Mouse (Mus musculus) liver, embryonic 11.5 days (tissue): ENCODE results near the gene Ptgir. TPM values are rescaled to one million over a fixed set of nuclear protein-coding genes. Genes with fewer than 3 reads are reported as not detected.
A peak's percentile ranks its signal among the peaks of the same experiment; 100 is the strongest.

Experiments
- ATAC-seq: fragments of 200-750 bp; cut with Nextera tagmentation; replicated peaks from 2 replicates; pipeline ENCODE4 v1.8.0; 2017; ENCODE audit warnings: moderate number of reproducible peaks, mild to moderate bottlenecking, moderate TSS enrichment, moderate library complexity; ENCODE audit not compliant: low FRiP score
- DNase-seq: peaks from one replicate; pipeline ENCODE4 v3.0.0-alpha.2; 2017; ENCODE audit warnings: low spot score
- H3K27ac ChIP-seq: fragments of 300-500 bp; sonication (generic); 2 replicates; pipeline ENCODE4 v1.5.1; 2014; ENCODE audit warnings: mild to moderate bottlenecking, low read depth, low read length, control low read depth
- H3K27me3 ChIP-seq: fragments of 300-500 bp; sonication (generic); replicated peaks from 2 replicates; pipeline ENCODE4 v1.6.1; 2014; ENCODE audit warnings: low read length, mixed read lengths; ENCODE audit not compliant: control insufficient read depth, insufficient read depth
- H3K36me3 ChIP-seq: fragments of 300-500 bp; sonication (generic); 2 replicates; pipeline ENCODE4 v1.6.1; 2014; ENCODE audit warnings: mild to moderate bottlenecking, low read length, moderate library complexity, mixed read lengths; ENCODE audit not compliant: control insufficient read depth, insufficient read depth
- H3K4me1 ChIP-seq: fragments of 300-500 bp; sonication (generic); replicated peaks from 2 replicates; pipeline ENCODE4 v1.6.1; 2014; ENCODE audit warnings: low read length, mixed read lengths; ENCODE audit not compliant: control insufficient read depth, insufficient read depth
- H3K4me2 ChIP-seq: fragments of 300-500 bp; sonication (generic); 2 replicates; pipeline ENCODE4 v1.6.1; 2014; ENCODE audit warnings: mild to moderate bottlenecking, control low read depth, moderate library complexity
- H3K4me3 ChIP-seq: fragments of 300-500 bp; sonication (generic); 2 replicates; pipeline ENCODE4 v1.5.1; 2014; ENCODE audit warnings: low read depth, low read length, control low read depth
- H3K9ac ChIP-seq: fragments of 300-500 bp; sonication (generic); 2 replicates; pipeline ENCODE4 v1.6.1; 2014; ENCODE audit warnings: low read depth, low read length, control low read depth
- H3K9me3 ChIP-seq: fragments of 300-500 bp; sonication (generic); 2 replicates; pipeline ENCODE4 v1.6.1; 2016; ENCODE audit warnings: low read length, inconsistent platforms, mixed read lengths; ENCODE audit not compliant: control insufficient read depth
- WGBS: fragments of 180-500 bp; shearing (Covaris S2); extraction: QIAGEN DNeasy Blood & Tissue Kit; methylation state at CpG from one replicate; pipeline ENCODE4 v1.1.7; 2014; 5-methylcytosine and 5-hydroxymethylcytosine counted together
- polyA plus RNA-seq: library from polyadenylated mRNA; unstranded; fragments of >200 nt; fragmentation: Nextera tagmentation; extraction: Ambion mirVana; gene quantifications from 2 replicates; pipeline ENCODE4 v1.2.1, GENCODE M21; 2014

The Ptgir gene
- polyA plus RNA-seq, 1 experiment from 2014 or later: 1.3 TPM

- H3K4me1 ChIP-seq: peaks cover 38% of the 10 kb centered on the region
- ATAC-seq (no peak), DNase-seq (no peak)
- peaks cover 40% of the 10 kb centered on the region for H3K36me3 ChIP-seq
- 66% methylated on average over 21 of the region's 21 CpGs for WGBS
- peak overlapping the region; percentile 98 for H3K4me2 ChIP-seq
- H3K9me3 ChIP-seq: no peaks in the 10 kb centered on the region
- H3K27me3 ChIP-seq: no peaks in the 10 kb centered on the region
- peak overlapping the region; percentile 96 for H3K4me3 ChIP-seq
- peak overlapping the region; percentile 45; the same call in 1 of the 2 replicates for H3K27ac ChIP-seq
- H3K9ac ChIP-seq: peak overlapping the region; percentile 95
Observed at GRCm38 (mm10) chr7:16920818-16921791, 14.8 kb downstream of the Ptgir start.

DNA sequence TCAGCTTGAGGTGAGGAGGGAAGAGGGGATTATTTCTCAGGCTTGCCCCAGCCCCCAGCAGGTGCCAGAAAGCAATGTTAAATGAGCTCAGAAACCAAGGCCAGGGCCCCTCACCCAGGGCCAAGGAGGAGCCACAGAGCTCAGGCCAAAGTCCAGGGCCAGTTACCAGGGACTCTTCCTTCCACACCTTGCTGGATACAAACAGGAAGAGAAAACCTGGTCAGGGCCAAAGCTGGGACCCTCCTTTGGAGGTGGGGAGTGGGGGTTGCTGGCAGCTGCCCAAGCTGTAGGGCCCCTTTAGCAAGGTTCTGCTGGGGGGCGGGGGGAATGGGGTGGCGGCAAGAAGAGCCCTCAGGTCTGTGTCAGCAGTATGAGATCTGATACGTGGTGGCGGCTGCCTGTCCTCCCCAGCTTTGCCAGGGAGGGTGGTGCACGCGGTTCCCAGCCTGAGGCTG, 15.6 kb downstream of the Ptgir start:
- no peaks in the 10 kb centered on the region for H3K27me3 ChIP-seq
- no peak for DNase-seq
- peak overlapping the region; percentile 45; the same call in 1 of the 2 replicates for H3K27ac ChIP-seq
- peak overlapping the region; percentile 95 for H3K9ac ChIP-seq
- ATAC-seq: no peak
- H3K4me3 ChIP-seq: peak overlapping the region; percentile 96
- no peaks in the 10 kb centered on the region for H3K9me3 ChIP-seq
- H3K4me1 ChIP-seq: peaks cover 38% of the 10 kb centered on the region
- peak overlapping the region; percentile 98 for H3K4me2 ChIP-seq
- WGBS: 23% methylated on average over 6 of the region's 6 CpGs
- H3K36me3 ChIP-seq: peaks cover 34% of the 10 kb centered on the region

- Histone ChIP-seq H3K27me3 (no peaks in the 10 kb centered on the region), H3K4me3 (peak overlapping the region; percentile 96), H3K36me3 (peaks cover 28% of the 10 kb centered on the region), H3K4me2 (peak overlapping the region; percentile 98), H3K4me1 (peaks cover 38% of the 10 kb centered on the region), H3K9me3 (no peaks in the 10 kb centered on the region), H3K9ac (peak overlapping the region; percentile 95), H3K27ac (peak overlapping the region; percentile 96; the same call in 1 of the 2 replicates)
- ATAC-seq (no peak), DNase-seq (no peak)
- 45% methylated on average over 10 of the region's 10 CpGs for WGBS
Observed at GRCm38 (mm10) chr7:16922360-16922973, 16.2 kb downstream of the Ptgir start.

DNA sequence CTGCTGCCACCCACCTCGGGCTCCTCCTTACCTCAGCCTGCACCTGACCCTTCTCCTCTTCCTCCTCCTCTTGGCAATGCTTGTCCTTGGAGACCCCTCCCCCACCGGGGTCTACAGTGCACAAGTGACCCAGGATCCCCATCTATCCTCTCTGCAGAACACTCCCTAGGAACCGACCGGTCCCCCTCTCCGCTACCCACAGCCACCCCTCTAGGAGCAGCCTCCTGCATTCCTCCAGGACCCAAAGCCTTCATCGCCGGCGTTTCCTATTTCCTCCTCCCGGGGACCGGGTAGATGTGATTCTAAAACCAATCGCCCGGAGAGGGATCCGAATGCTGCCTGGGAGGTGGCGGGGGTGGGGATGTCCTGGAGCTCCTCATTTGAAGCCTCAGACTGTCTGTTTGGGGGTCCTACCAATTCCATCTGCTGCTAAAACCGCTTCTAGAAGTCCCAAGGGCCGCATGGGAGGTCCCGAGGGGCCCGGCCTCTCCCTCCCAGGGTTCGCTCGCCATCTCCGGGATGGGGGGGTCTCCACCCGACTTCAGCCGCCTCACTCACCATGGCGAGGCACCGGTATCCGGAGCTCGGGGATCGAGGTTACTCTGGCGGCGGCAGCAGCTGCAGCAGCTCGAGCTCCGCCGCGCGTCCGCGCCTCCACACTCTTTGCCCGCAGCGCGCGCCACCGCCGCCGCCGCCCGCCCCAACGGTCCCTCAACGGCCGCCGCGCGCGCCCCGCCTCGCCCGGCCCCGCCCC, 17.2 kb downstream of the Ptgir start:
- H3K4me3 ChIP-seq: peak overlapping the region; percentile 96
- H3K9ac ChIP-seq: peak overlapping the region; percentile 95
- ATAC-seq (no peak), DNase-seq (no peak)
- H3K27ac ChIP-seq: peak overlapping the region; percentile 96
- WGBS: under 1% methylated on average over 55 of the region's 57 CpGs
- H3K4me1 ChIP-seq: peaks cover 38% of the 10 kb centered on the region
- H3K27me3 ChIP-seq: no peaks in the 10 kb centered on the region
- H3K9me3 ChIP-seq: no peaks in the 10 kb centered on the region
- peak overlapping the region; percentile 98 for H3K4me2 ChIP-seq
- peaks cover 19% of the 10 kb centered on the region for H3K36me3 ChIP-seq

GRCm38 (mm10) chr7:16924037-16924834, 17.9 kb downstream of the Ptgir start, which contains the start of gene Calm3:
TSS of gene Calm3 (minus strand) at chr7:16924114.
- WGBS: under 1% methylated on average over 64 of the region's 64 CpGs

DNA sequence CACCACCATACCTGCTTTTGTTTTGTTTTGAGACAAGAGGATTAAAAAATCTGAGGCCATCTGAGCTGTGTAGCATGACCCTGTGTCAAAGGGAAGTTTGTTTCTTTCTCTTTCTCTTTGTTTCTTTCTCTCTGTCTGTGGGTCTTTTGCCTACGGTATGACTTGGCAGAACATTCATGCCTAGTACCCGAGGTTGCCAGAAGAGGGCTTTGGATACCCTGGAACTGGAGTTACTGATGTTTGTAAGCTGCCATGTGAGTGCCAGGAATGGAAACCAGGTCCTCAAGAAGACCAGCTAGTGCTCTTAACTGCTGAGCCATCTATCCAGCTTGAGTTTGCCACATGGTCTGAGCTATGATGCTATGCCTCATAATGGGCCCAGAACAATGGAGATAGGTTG, 22.1 kb downstream of the Ptgir start:
- Histone ChIP-seq H3K27ac (no peak overlapping the region), H3K4me2 (no peak overlapping the region), H3K4me1 (no peaks in the 10 kb centered on the region), H3K27me3 (no peaks in the 10 kb centered on the region), H3K9ac (no peak overlapping the region), H3K36me3 (no peaks in the 10 kb centered on the region), H3K4me3 (no peak overlapping the region), H3K9me3 (no peaks in the 10 kb centered on the region)
- ATAC-seq: no peak
- DNase-seq: no peak
- 30% methylated on average over 2 of the region's 2 CpGs for WGBS

More at GRCm38 (mm10) chr7:16924037-16924834, 17.9 kb downstream of the Ptgir start, which contains the start of gene Calm3:
- peaks cover 14% of the 10 kb centered on the region for H3K36me3 ChIP-seq
- H3K4me2 ChIP-seq: peak within 1 kb of the TSS; percentile 98
- peak within 1 kb of the TSS; percentile 95 for H3K9ac ChIP-seq
- H3K9me3 ChIP-seq: no peaks in the 10 kb centered on the region
- H3K4me1 ChIP-seq: peaks cover 34% of the 10 kb centered on the region
- ATAC-seq (peak; percentile 87), DNase-seq (peak; percentile 99)
- H3K27ac ChIP-seq: peak within 1 kb of the TSS; percentile 96
- H3K27me3 ChIP-seq: no peaks in the 10 kb centered on the region
- peak within 1 kb of the TSS; percentile 96 for H3K4me3 ChIP-seq

DNA sequence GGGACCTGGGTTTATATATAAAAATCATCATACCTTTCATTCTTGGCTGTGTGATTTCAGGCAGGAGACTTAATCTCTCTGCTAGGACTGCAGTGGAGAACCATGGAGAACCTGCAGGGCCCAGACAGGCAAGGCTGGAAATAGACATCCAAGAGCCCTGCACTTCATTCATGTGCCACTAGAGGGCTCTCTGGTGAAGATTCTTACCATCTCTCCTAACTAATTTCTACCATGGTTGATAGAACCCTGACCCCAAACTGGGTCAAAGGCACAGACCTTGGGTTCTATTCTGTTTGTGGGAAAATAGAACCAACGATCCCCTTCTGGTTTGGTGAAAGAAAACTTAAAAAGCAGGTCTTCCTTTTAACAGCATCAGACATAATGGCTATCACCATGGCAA, 24.6 kb downstream of the Ptgir start:
- no peak overlapping the region for H3K27ac ChIP-seq
- WGBS: 4% methylated on average over 1 of the region's 1 CpGs
- no peak for DNase-seq

More for the DNA sequence above, 24.6 kb downstream of the Ptgir start:
- no peaks in the 10 kb centered on the region for H3K9me3 ChIP-seq
- no peak overlapping the region for H3K9ac ChIP-seq
- ATAC-seq: no peak
- no peak overlapping the region for H3K4me3 ChIP-seq
- H3K4me2 ChIP-seq: no peak overlapping the region
- H3K4me1 ChIP-seq: no peaks in the 10 kb centered on the region
- H3K27me3 ChIP-seq: no peaks in the 10 kb centered on the region
- no peaks in the 10 kb centered on the region for H3K36me3 ChIP-seq
